Mouse (Mus musculus) thymus, adult 2 months (tissue): ENCODE data around the gene Ptpn23.
"Not testable (repeated sequence)": the region's sequence is repeated elsewhere in the genome, so short reads cannot be mapped to it uniquely, and the experiment has no call there.

ENCODE experiments used
- CTCF ChIP-seq: fragments of 200-500 bp; IDR thresholded peaks from 2 replicates; pipeline ENCODE4 v1.5.1; 2012; ENCODE audit warnings: mild to moderate bottlenecking, control low read depth, low read length, moderate library complexity, borderline replicate concordance; ENCODE audit not compliant: control insufficient read depth, poor library complexity, insufficient read depth; ENCODE audit errors: extremely low read depth
- POLR2A ChIP-seq: fragments of 200-500 bp; IDR thresholded peaks from 2 replicates; pipeline ENCODE4 v1.6.1; 2012; ENCODE audit warnings: mild to moderate bottlenecking, low read length, control low read depth, moderate library complexity; ENCODE audit not compliant: control insufficient read depth, poor library complexity, insufficient read depth; ENCODE audit errors: extremely low read depth

DNA sequence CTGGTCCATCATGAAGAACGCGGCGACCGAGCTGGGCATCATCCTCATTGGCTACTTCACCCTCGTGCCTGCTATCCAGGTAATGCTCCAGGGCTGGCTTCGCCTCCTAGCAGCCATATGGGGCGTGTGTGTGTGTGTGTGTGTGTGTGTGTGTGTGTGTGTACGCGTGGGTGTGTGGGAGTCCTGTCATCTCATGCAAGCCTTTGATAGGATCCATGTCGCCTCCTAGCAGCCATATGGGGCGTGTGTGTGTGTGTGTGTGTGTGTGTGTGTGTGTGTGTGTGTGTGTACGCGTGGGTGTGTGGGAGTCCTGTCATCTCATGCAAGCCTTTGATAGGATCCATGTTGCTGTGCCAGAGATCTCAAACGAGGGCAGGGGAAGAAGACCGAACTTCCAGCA, 30.4 kb downstream of the Ptpn23 start:
- not testable (repeated sequence) for TF ChIP-seq POLR2A, CTCF
